Mouse (Mus musculus) brain, embryonic 14.5 days (tissue): ENCODE measurements around the gene Commd8.

Experiments
- CTCF ChIP-seq: fragments of 200-500 bp; IDR thresholded peaks from 2 replicates; pipeline ENCODE4 v1.5.1; 2012; ENCODE audit warnings: inconsistent platforms, mild to moderate bottlenecking, moderate library complexity, borderline replicate concordance; ENCODE audit not compliant: insufficient read depth, insufficient read length; ENCODE audit errors: extremely low read depth
- POLR2A ChIP-seq: fragments of 200-500 bp; IDR thresholded peaks from 2 replicates; pipeline ENCODE4 v1.6.1; 2012; ENCODE audit warnings: mild to moderate bottlenecking, inconsistent platforms, borderline replicate concordance; ENCODE audit not compliant: poor library complexity, insufficient read depth, insufficient read length, severe bottlenecking; ENCODE audit errors: extremely low read depth

GRCm38 (mm10) chr5:72175050-72175449, 7.1 kb upstream of the Commd8 start:
- TF ChIP-seq CTCF (no peak), POLR2A (no peak)
